Mouse (Mus musculus) urinary bladder, postnatal 10 days (tissue): Measurements from ENCODE around the gene Rpl41.
"Not testable (repeated sequence)": the region's sequence is repeated elsewhere in the genome, so short reads cannot be mapped to it uniquely, and the experiment has no call there.

Experiments used
- DNase-seq: peaks from one replicate; pipeline ENCODE4 v3.0.0; 2022; ENCODE audit warnings: low spot score

Gene Rpl41

GRCm38 (mm10) chr10:128524732-128525662 is 24.1 kb downstream of the Rpl41 start:
- no peak for DNase-seq

DNA sequence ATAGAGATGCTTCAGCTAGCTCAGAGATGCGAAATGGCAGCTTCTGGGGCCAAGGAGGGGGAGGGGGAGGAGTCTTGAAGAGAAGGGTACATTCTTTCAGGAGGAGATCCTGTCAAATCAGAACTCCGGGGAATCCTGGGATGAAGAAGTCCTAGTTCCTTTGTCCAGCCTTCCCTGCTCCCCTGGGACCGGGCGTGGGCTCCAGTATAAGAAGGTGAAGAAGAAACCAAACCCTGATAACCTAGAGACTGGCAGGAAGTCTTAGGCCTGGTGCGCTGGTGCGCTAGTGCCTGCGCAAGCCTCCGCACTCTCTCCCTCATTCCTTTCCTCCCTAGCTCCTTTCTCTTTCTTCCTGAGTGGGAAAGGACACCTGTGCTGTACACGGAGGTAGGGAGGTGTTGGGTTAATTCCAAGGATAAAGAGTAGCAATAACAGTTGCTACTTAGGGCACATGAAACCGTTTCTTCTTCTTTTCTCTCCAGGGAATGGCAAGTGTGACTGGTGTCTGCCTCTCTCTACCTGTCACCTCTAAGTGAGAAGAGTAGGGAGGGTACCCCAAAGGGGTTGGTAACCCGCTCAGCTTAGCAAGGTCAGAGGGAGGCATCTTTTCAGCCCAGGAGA is 24.9 kb downstream of the Rpl41 start:
- DNase-seq: no peak

DNA sequence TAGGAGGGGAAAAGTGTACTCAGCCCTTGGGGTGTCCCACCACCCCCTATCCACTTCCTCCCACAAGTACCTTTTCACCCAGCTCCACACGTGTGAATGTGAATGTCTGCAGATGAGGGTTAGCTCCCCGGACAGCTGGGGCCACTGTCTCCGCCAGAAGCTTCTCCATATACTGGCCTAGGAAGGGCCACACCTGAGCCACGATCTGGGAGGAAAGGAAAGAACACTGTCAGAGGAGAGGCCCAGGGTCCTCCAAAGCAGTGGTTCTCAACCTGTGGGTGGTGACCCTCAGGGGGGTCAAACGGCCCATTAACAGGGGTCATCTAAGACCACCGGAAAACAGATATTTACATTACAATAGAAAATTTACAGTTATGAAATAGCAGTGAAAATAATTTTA is 26.8 kb downstream of the Rpl41 start:
- DNase-seq: no peak

GRCm38 (mm10) chr10:128520591-128520990 is 28.5 kb downstream of the Rpl41 start:
- no peak for DNase-seq

- DNase-seq: no peak
Measured at GRCm38 (mm10) chr10:128518833-128519232, 30.3 kb downstream of the Rpl41 start.

GRCm38 (mm10) chr10:128516677-128517076 is 32.4 kb downstream of the Rpl41 start:
- no peak for DNase-seq

DNA sequence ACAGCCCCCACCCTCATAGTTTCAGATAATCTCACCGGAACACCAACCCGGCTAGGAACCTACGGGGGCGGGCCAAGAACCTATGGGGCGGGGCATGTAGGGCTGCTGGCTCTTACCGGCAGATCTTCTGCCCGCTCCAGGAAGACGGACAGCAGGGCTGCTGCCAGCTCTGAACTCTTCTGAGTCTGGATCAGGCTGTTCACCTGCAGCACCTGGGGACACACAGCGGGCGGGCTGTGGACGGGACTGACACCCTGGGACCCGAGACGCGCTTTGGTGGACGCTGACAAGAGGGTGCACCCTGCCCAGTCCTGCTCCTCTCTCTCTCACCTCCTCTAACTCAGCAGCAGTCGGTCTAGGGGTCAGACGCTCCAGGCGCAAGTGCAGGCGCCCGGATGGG is 33.1 kb downstream of the Rpl41 start:
- DNase-seq: no peak

- no peak for DNase-seq
Measured at GRCm38 (mm10) chr10:128515044-128515443, 34.1 kb downstream of the Rpl41 start.

- no peak for DNase-seq
Measured at GRCm38 (mm10) chr10:128511761-128512160, 37.3 kb downstream of the Rpl41 start.

DNA sequence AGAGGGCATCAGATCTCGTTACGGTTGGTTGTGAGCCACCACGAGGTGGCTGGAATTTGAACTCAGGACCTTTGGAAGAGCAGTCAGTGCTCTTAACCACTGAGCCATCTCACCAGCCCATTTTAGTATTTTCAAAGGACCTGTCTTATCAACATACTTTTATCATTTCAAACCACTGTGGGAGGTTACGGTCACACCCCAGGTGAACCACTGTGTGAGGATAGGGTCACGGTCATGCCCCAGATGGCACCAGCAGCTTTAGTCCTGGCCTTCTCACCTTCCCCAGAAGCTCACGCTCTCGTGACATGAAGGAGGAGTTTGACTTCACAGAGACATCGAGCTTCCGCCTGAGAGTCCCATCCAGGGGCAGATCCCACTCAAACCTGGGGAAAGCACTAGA is 37.9 kb downstream of the Rpl41 start:
- DNase-seq: no peak

DNA sequence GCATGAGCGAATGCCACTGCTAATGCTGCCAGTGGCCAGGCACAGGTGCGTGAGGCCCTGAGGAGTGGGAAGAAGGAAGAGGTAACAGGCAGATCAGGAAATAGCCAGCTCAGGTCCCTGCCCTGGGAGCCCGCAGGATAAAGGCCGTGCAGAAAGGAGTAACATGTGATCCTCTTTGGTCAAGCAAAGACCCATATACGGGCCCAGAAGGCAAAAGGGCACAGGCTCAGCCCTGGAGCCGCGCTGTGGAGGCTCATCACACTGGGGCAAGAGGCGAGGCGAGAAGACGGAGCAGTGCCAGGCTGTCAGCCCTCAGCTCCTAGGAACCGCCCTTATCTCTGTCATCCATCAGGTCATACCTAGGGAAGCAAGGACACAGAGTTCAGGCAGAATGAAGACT is 38.8 kb downstream of the Rpl41 start:
- DNase-seq: no peak

GRCm38 (mm10) chr10:128509831-128510230 is 39.3 kb downstream of the Rpl41 start:
- no peak for DNase-seq

- DNase-seq: no peak
Measured at GRCm38 (mm10) chr10:128509203-128509602, 39.9 kb downstream of the Rpl41 start.

DNA sequence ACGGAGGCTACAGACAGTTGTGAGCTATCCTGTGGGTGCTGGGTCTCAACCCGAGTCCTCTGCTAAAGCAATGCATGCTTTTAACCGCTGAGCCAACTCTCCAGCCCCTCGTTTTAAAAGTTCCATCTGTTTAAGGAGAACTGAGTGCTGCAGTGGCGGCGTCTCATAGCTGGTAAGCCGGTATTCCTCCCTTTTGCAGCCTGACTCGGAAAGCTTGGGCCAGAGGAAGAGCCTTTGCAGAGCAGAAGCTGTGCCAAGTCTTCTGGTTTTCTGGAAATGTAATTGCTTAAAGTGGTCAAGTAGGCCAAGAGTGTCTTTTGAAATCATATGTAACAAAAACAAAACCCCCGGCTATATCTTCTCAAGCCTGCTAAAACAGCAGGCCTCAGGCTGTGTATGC is 40.8 kb downstream of the Rpl41 start:
- DNase-seq: no peak

- DNase-seq: no peak
Measured at GRCm38 (mm10) chr10:128505974-128506373, 43.1 kb downstream of the Rpl41 start.

DNA sequence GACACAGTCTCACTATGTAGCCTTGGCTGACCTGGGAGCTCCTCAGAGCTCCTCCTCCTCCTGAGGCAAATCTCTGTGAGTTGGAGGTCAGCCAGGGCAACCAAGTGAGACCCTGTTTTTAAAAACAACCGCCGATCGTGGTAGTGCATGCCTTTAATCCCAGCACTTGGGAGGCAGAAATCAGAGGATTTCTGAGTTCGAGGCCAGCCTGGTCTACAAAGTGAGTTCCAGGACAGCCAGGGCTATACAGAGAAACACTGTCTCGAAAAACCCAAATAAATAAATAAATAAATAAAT is 43.8 kb downstream of the Rpl41 start:
- not testable (repeated sequence) for DNase-seq

GRCm38 (mm10) chr10:128504641-128505370 is 44.3 kb downstream of the Rpl41 start:
- DNase-seq: no peak

- no peak for DNase-seq
Measured at GRCm38 (mm10) chr10:128504012-128504411, 45.1 kb downstream of the Rpl41 start.

DNA sequence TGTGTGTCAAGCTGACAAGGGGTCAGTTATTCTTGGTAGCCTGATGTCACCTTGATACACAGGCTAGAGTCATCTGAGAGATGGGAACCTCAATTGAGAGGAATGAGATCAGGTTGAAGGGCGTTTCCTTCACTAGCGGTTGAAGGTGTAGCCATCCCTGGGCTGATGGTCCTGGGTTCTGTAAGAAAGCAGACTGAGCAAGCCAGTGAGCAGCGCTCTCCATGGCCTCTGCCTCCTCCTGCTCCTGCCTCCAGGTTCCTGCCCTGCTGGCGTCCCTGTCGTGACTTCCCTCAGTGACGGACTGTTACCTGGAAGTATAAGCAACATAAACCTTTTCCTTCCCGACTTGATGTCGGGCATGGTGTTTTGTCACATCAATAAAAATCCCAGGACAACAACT is 45.6 kb downstream of the Rpl41 start:
- DNase-seq: no peak

GRCm38 (mm10) chr10:128502341-128502740 is 46.8 kb downstream of the Rpl41 start:
- no peak for DNase-seq

- no peak for DNase-seq
Measured at GRCm38 (mm10) chr10:128499116-128499671, 49.9 kb downstream of the Rpl41 start.

- DNase-seq: peak; percentile 79
Measured at GRCm38 (mm10) chr10:128498590-128498989, 50.5 kb downstream of the Rpl41 start, which contains the start of gene Myl6b. Gene Myl6b (minus strand): TSS chr10:128498685.
